Mouse (Mus musculus) hindbrain, embryonic 16.5 days (tissue): ENCODE data around the gene Drc7. TPM values are rescaled to one million over a fixed set of nuclear protein-coding genes. Genes with fewer than 3 reads are reported as not detected.

Experiments
- polyA plus RNA-seq: library from polyadenylated mRNA; unstranded; fragments of >200 nt; fragmentation: Nextera tagmentation; extraction: Ambion mirVana; gene quantifications from 2 replicates; pipeline ENCODE4 v1.2.1, GENCODE M21; 2015

The Drc7 gene
- polyA plus RNA-seq, 1 experiment from 2014 or later = 3.2 TPM

Other genes with a start within 250 kb of the Drc7 start
- 0.79 and 0.80 TPM in 2 replicates for gene Ccl17, start 244.7 kb upstream of the Drc7 start, polyA plus RNA-seq
- 67.7 and 69.8 TPM in 2 replicates for gene Coq9, start 216.8 kb upstream of the Drc7 start, polyA plus RNA-seq
- gene Ciapin1, start 216.7 kb upstream of the Drc7 start, polyA plus RNA-seq = 190 and 191 TPM in 2 replicates
- 109 and 119 TPM in 2 replicates for gene Polr2c, start 197.7 kb upstream of the Drc7 start, polyA plus RNA-seq
- gene Dok4, start 178.8 kb upstream of the Drc7 start, polyA plus RNA-seq = 91.1 and 95.5 TPM in 2 replicates
- 5.7 and 6.9 TPM in 2 replicates for gene Ccdc102a, start 137.0 kb upstream of the Drc7 start, polyA plus RNA-seq
- 0.05 and 0.09 TPM in 2 replicates for gene Adgrg5, start 131.4 kb upstream of the Drc7 start, polyA plus RNA-seq
- gene Adgrg1, start 80.4 kb upstream of the Drc7 start, polyA plus RNA-seq = 112 and 135 TPM in 2 replicates
- gene Adgrg3, start 37.4 kb upstream of the Drc7 start, polyA plus RNA-seq = 1.2 and 1.3 TPM in 2 replicates
- 47.0 and 48.4 TPM in 2 replicates for gene Katnb1, start 26.1 kb downstream of the Drc7 start, polyA plus RNA-seq
- gene Kifc3, start 147.7 kb downstream of the Drc7 start, polyA plus RNA-seq = 24.0 and 27.7 TPM in 2 replicates